Mouse (Mus musculus) liver, adult 2 months (tissue): ENCODE measurements around the gene Mllt1. TPM values are rescaled to one million over a fixed set of nuclear protein-coding genes. Genes with fewer than 3 reads are reported as not detected.

ENCODE experiments used
- DNase-seq: peaks from one replicate; pipeline ENCODE4 v3.0.0-alpha.2; 2011; ENCODE audit warnings: low read depth, low spot score; ENCODE audit errors: extremely low read depth
- H3K27ac ChIP-seq: fragments of 200-500 bp; replicated peaks from 2 replicates; pipeline ENCODE4 v1.5.1; 2012; ENCODE audit warnings: low read depth, mild to moderate bottlenecking, control low read depth, inconsistent platforms, low read length; ENCODE audit not compliant: insufficient read depth
- H3K27me3 ChIP-seq: fragments of 200-500 bp; 2 replicates; pipeline ENCODE4 v1.6.1; 2012; ENCODE audit warnings: mild to moderate bottlenecking, moderate library complexity, low read length, inconsistent platforms; ENCODE audit not compliant: control insufficient read depth, insufficient read depth
- H3K36me3 ChIP-seq: fragments of 200-500 bp; 2 replicates; pipeline ENCODE4 v1.6.1; 2012; ENCODE audit warnings: low read length, inconsistent platforms; ENCODE audit not compliant: control insufficient read depth, insufficient read depth
- H3K4me1 ChIP-seq: fragments of 200-500 bp; 2 replicates; pipeline ENCODE4 v1.6.1; 2011; ENCODE audit warnings: low read length; ENCODE audit not compliant: control insufficient read depth, insufficient read depth
- H3K4me3 ChIP-seq: fragments of 200-500 bp; 2 replicates; pipeline ENCODE4 v1.5.1; 2011; ENCODE audit warnings: low read depth, mild to moderate bottlenecking, control low read depth, low read length, moderate library complexity; ENCODE audit not compliant: insufficient read depth
- H3K79me2 ChIP-seq: fragments of 200-500 bp; 2 replicates; pipeline ENCODE4 v1.6.1; 2012; ENCODE audit warnings: inconsistent platforms, mild to moderate bottlenecking, low read length, moderate library complexity; ENCODE audit not compliant: control insufficient read depth, insufficient read depth
- H3K9ac ChIP-seq: fragments of 200-500 bp; 2 replicates; pipeline ENCODE4 v1.6.1; 2012; ENCODE audit warnings: low read depth, mild to moderate bottlenecking, control low read depth, inconsistent platforms, low read length
- CTCF ChIP-seq: fragments of 200-500 bp; IDR thresholded peaks from 2 replicates; pipeline ENCODE4 v1.5.1; 2011; ENCODE audit warnings: low read depth, low read length, control low read depth
- POLR2A ChIP-seq: fragments of 200-500 bp; IDR thresholded peaks from 2 replicates; pipeline ENCODE4 v1.6.1; 2011; ENCODE audit warnings: low read length, control low read depth; ENCODE audit not compliant: insufficient read depth; ENCODE audit errors: extremely low read depth
- WGBS: fragments of 180-500 bp; shearing (Covaris S2); methylation state at CpG from one replicate; pipeline ENCODE4 v1.1.7; 2018; 5-methylcytosine and 5-hydroxymethylcytosine counted together
- polyA plus RNA-seq: library from polyadenylated mRNA; depleted of rRNA; stranded (reverse); fragments of >200 nt; gene quantifications from 2 replicates; pipeline ENCODE4 v1.2.3, GENCODE M21; 2012
- total RNA-seq: library from RNA; depleted of rRNA; stranded (reverse); fragments of >200 nt; gene quantifications from 2 replicates; pipeline ENCODE4 v1.2.3, GENCODE M21; 2014

Gene Mllt1
- total and polyA plus RNA-seq, 2 experiments, result 3.0 to 22.7 TPM

GRCm38 (mm10) chr17:56869481-56869977 lies 65.7 kb downstream of the Mllt1 start:
- Histone ChIP-seq H3K4me1 (no peaks in the 10 kb centered on the region), H3K79me2 (no peaks in the 10 kb centered on the region), H3K36me3 (no peaks in the 10 kb centered on the region), H3K4me3 (no peak overlapping the region), H3K27ac (no peak overlapping the region), H3K27me3 (no peaks in the 10 kb centered on the region), H3K9ac (no peak overlapping the region)
- 88% methylated on average over 9 of the region's 9 CpGs for WGBS
- DNase-seq, result no peak
- TF ChIP-seq POLR2A (no peak), CTCF (no peak)

GRCm38 (mm10) chr17:56866071-56866470 lies 69.1 kb downstream of the Mllt1 start:
- H3K36me3 ChIP-seq, result no peaks in the 10 kb centered on the region
- no peak overlapping the region for H3K9ac ChIP-seq
- no peaks in the 10 kb centered on the region for H3K27me3 ChIP-seq
- H3K79me2 ChIP-seq, result no peaks in the 10 kb centered on the region
- H3K4me3 ChIP-seq, result no peak overlapping the region
- DNase-seq, result no peak
- TF ChIP-seq CTCF (no peak), POLR2A (no peak)
- 92% methylated on average over 7 of the region's 7 CpGs for WGBS
- H3K27ac ChIP-seq, result no peak overlapping the region
- H3K4me1 ChIP-seq, result no peaks in the 10 kb centered on the region

GRCm38 (mm10) chr17:56861197-56861596 lies 74.0 kb downstream of the Mllt1 start:
- Histone ChIP-seq H3K27ac (no peak overlapping the region), H3K36me3 (no peaks in the 10 kb centered on the region), H3K27me3 (no peaks in the 10 kb centered on the region), H3K4me3 (no peak overlapping the region), H3K4me1 (no peaks in the 10 kb centered on the region), H3K79me2 (no peaks in the 10 kb centered on the region), H3K9ac (no peak overlapping the region)
- DNase-seq, result no peak
- 64% methylated on average over 3 of the region's 3 CpGs for WGBS
- TF ChIP-seq CTCF (no peak), POLR2A (no peak)

- Histone ChIP-seq H3K27ac (no peak overlapping the region), H3K79me2 (no peaks in the 10 kb centered on the region), H3K4me1 (no peaks in the 10 kb centered on the region), H3K36me3 (no peaks in the 10 kb centered on the region), H3K4me3 (no peak overlapping the region), H3K27me3 (no peaks in the 10 kb centered on the region), H3K9ac (no peak overlapping the region)
- TF ChIP-seq POLR2A (no peak), CTCF (no peak)
- WGBS, result 63% methylated on average over 7 of the region's 7 CpGs
- no peak for DNase-seq
Observed at GRCm38 (mm10) chr17:56858922-56859321, 76.3 kb downstream of the Mllt1 start.

GRCm38 (mm10) chr17:56858216-56858615 lies 77.0 kb downstream of the Mllt1 start:
- WGBS, result 44% methylated on average over 4 of the region's 4 CpGs
- no peaks in the 10 kb centered on the region for H3K36me3 ChIP-seq

GRCm38 (mm10) chr17:56855421-56855820 lies 79.8 kb downstream of the Mllt1 start:
- no peaks in the 10 kb centered on the region for H3K36me3 ChIP-seq
- TF ChIP-seq CTCF (no peak), POLR2A (no peak)
- no peak overlapping the region for H3K9ac ChIP-seq
- no peak overlapping the region for H3K4me3 ChIP-seq
- no peaks in the 10 kb centered on the region for H3K27me3 ChIP-seq
- DNase-seq, result no peak
- H3K79me2 ChIP-seq, result no peaks in the 10 kb centered on the region
- no peaks in the 10 kb centered on the region for H3K4me1 ChIP-seq
- 82% methylated on average over 3 of the region's 3 CpGs for WGBS
- no peak overlapping the region for H3K27ac ChIP-seq

More at GRCm38 (mm10) chr17:56858216-56858615, 77.0 kb downstream of the Mllt1 start:
- H3K27me3 ChIP-seq, result no peaks in the 10 kb centered on the region
- no peaks in the 10 kb centered on the region for H3K79me2 ChIP-seq
- no peak overlapping the region for H3K9ac ChIP-seq
- H3K27ac ChIP-seq, result no peak overlapping the region
- H3K4me1 ChIP-seq, result no peaks in the 10 kb centered on the region
- no peak for TF ChIP-seq POLR2A
- TF ChIP-seq CTCF, result peak; percentile 92
- no peak overlapping the region for H3K4me3 ChIP-seq
- peak; percentile 42 for DNase-seq
